Mouse (Mus musculus) testis, adult 2 months (tissue): ENCODE results near the gene Ptprt.

Experiments
- CTCF ChIP-seq: fragments of 200-500 bp; IDR thresholded peaks from 2 replicates; pipeline ENCODE4 v1.5.1; 2012; ENCODE audit warnings: low read depth, mild to moderate bottlenecking, inconsistent platforms, low read length, moderate library complexity; ENCODE audit not compliant: control insufficient read depth, insufficient read depth, insufficient replicate concordance
- POLR2A ChIP-seq: fragments of 200-500 bp; IDR thresholded peaks from 2 replicates; pipeline ENCODE4 v1.6.1; 2012; ENCODE audit warnings: low read depth, mild to moderate bottlenecking, inconsistent platforms, low read length, moderate library complexity; ENCODE audit not compliant: control insufficient read depth

DNA sequence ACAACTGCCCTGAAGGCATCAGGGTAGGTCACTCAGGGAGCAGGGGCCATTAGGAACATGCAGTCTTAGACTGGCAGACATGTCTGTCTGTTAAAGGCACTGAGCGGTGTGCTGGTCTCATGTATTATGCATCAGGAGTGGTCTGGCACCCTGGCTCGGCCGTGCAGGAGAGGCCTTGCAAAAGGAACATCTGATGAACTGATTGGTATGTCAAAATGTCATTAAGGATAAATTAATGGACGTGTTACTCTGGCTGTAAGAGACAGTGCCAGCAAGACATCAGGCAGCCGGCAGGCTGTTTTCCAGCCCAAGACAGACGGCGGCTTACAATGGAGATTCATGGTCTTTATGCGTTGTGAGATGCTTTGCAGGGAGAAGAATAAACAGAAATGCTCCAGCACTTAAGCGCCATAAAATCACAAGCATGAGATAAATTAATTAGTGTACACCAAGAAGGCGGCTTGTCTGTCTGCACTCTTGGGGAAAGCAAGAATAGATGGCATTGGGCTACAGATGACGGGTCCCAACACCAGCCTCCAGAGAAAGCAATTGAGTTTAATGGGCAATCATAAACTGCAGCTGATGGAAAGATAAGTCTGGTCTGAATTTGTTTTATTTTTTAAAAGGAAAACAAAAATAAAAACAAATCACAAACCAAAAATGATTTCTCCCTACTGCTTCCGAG is 992.5 kb downstream of the Ptprt start:
- TF ChIP-seq CTCF, result no peak
- no peak for TF ChIP-seq POLR2A
